Mouse (Mus musculus): ENCODE measurements around the gene Slc35f1. TPM values are rescaled to one million over a fixed set of nuclear protein-coding genes. Genes with fewer than 3 reads are reported as not detected.

The Slc35f1 gene
- polyA plus RNA-seq, 1 experiment from 2014 or later: 18.6 TPM

- Histone ChIP-seq H3K4me2 (ENCODE audit: low read length) (no peak overlapping the region), H3K27me3 (replicated peaks; ENCODE audit: control insufficient read depth, insufficient read depth, low read length) (no peaks in the 10 kb centered on the region), H3K36me3 (ENCODE audit: control insufficient read depth, insufficient read depth, low read length) (no peaks in the 10 kb centered on the region), H3K9ac (ENCODE audit: low read length) (no peak overlapping the region), H3K4me1 (ENCODE audit: control insufficient read depth, insufficient read depth, low read length) (no peaks in the 10 kb centered on the region), H3K27ac (ENCODE audit: low read depth, low read length) (no peak overlapping the region), H3K4me3 (ENCODE audit: low read depth, low read length) (no peak overlapping the region), H3K9me3 (replicated peaks; ENCODE audit: control insufficient read depth, low read length) (no peaks in the 10 kb centered on the region)
- DNase-seq (ENCODE audit: low spot score) (peak; percentile 49), ATAC-seq (no peak)
- 42% methylated on average over 2 of the region's 2 CpGs for WGBS
Observed at GRCm38 (mm10) chr10:52996886-52997285, 306.6 kb downstream of the Slc35f1 start.

DNA sequence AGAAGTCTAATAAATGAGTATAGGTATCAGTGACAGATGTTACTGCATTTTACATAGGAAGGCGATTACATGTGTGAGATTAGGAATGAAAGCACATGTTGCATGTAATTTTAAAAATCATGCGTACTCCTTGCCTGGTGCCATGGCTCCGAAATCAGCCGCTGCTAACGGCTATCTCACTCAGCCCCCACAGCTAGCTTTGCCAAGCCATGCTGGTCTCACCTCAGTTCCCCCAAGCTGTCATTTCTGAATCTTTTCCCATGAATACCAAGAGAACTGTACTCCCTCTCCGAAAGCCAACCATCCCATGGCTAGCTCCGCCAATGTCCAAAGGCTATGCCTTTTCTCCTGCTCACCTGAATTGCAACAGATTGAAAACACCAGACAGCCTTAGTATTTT, 310.8 kb downstream of the Slc35f1 start:
- Histone ChIP-seq H3K9me3 (replicated peaks; ENCODE audit: control insufficient read depth, low read length) (no peaks in the 10 kb centered on the region), H3K27me3 (replicated peaks; ENCODE audit: control insufficient read depth, insufficient read depth, low read length) (no peaks in the 10 kb centered on the region), H3K36me3 (ENCODE audit: control insufficient read depth, insufficient read depth, low read length) (no peaks in the 10 kb centered on the region), H3K4me3 (ENCODE audit: low read depth, low read length) (no peak overlapping the region), H3K27ac (ENCODE audit: low read depth, low read length) (no peak overlapping the region), H3K4me2 (ENCODE audit: low read length) (no peak overlapping the region), H3K4me1 (ENCODE audit: control insufficient read depth, insufficient read depth, low read length) (no peaks in the 10 kb centered on the region), H3K9ac (ENCODE audit: low read length) (no peak overlapping the region)
- no peak for DNase-seq (ENCODE audit: low spot score)
- WGBS: 95% methylated on average over 7 of the region's 7 CpGs
- no peak for ATAC-seq

GRCm38 (mm10) chr10:53006229-53007190, 316.2 kb downstream of the Slc35f1 start:
- peak; percentile 75 for DNase-seq (ENCODE audit: low spot score)
- WGBS: 85% methylated on average over 1 of the region's 1 CpGs

GRCm38 (mm10) chr10:53013878-53014277, 323.5 kb downstream of the Slc35f1 start:
- Histone ChIP-seq H3K9me3 (replicated peaks; ENCODE audit: control insufficient read depth, low read length) (no peaks in the 10 kb centered on the region), H3K4me2 (ENCODE audit: low read length) (no peak overlapping the region), H3K9ac (ENCODE audit: low read length) (no peak overlapping the region), H3K27me3 (replicated peaks; ENCODE audit: control insufficient read depth, insufficient read depth, low read length) (no peaks in the 10 kb centered on the region), H3K36me3 (ENCODE audit: control insufficient read depth, insufficient read depth, low read length) (no peaks in the 10 kb centered on the region), H3K4me3 (ENCODE audit: low read depth, low read length) (no peak overlapping the region), H3K27ac (ENCODE audit: low read depth, low read length) (no peak overlapping the region), H3K4me1 (ENCODE audit: control insufficient read depth, insufficient read depth, low read length) (no peaks in the 10 kb centered on the region)
- ATAC-seq (peak; percentile 81), DNase-seq (ENCODE audit: low spot score) (peak; percentile 61)
- 48% methylated on average over 5 of the region's 5 CpGs for WGBS

More at GRCm38 (mm10) chr10:53006229-53007190, 316.2 kb downstream of the Slc35f1 start:
- no peaks in the 10 kb centered on the region for H3K9me3 ChIP-seq (replicated peaks; ENCODE audit: control insufficient read depth, low read length)
- no peak overlapping the region for H3K4me3 ChIP-seq (ENCODE audit: low read depth, low read length)
- H3K4me2 ChIP-seq (ENCODE audit: low read length): no peak overlapping the region
- no peak overlapping the region for H3K9ac ChIP-seq (ENCODE audit: low read length)
- H3K4me1 ChIP-seq (ENCODE audit: control insufficient read depth, insufficient read depth, low read length): peaks cover 4% of the 10 kb centered on the region
- H3K27me3 ChIP-seq (replicated peaks; ENCODE audit: control insufficient read depth, insufficient read depth, low read length): no peaks in the 10 kb centered on the region
- peak overlapping the region; percentile 35; the same call in 1 of the 2 replicates for H3K27ac ChIP-seq (ENCODE audit: low read depth, low read length)
- ATAC-seq: peak; percentile 78; the same call in 1 of the 2 replicates
- no peaks in the 10 kb centered on the region for H3K36me3 ChIP-seq (ENCODE audit: control insufficient read depth, insufficient read depth, low read length)

- Histone ChIP-seq H3K27ac (ENCODE audit: low read depth, low read length) (no peak overlapping the region), H3K4me3 (ENCODE audit: low read depth, low read length) (no peak overlapping the region), H3K9me3 (replicated peaks; ENCODE audit: control insufficient read depth, low read length) (no peaks in the 10 kb centered on the region), H3K9ac (ENCODE audit: low read length) (no peak overlapping the region), H3K4me2 (ENCODE audit: low read length) (no peak overlapping the region), H3K27me3 (replicated peaks; ENCODE audit: control insufficient read depth, insufficient read depth, low read length) (no peaks in the 10 kb centered on the region), H3K4me1 (ENCODE audit: control insufficient read depth, insufficient read depth, low read length) (no peaks in the 10 kb centered on the region), H3K36me3 (ENCODE audit: control insufficient read depth, insufficient read depth, low read length) (no peaks in the 10 kb centered on the region)
- DNase-seq (ENCODE audit: low spot score) (peak; percentile 26), ATAC-seq (no peak)
- 13% methylated on average over 4 of the region's 4 CpGs for WGBS
Observed at GRCm38 (mm10) chr10:53028454-53028853, 338.1 kb downstream of the Slc35f1 start.

- Histone ChIP-seq H3K4me3 (ENCODE audit: low read depth, low read length) (no peak overlapping the region), H3K36me3 (ENCODE audit: control insufficient read depth, insufficient read depth, low read length) (no peaks in the 10 kb centered on the region)
- no peak for DNase-seq (ENCODE audit: low spot score)
Observed at GRCm38 (mm10) chr10:53035202-53035601, 344.9 kb downstream of the Slc35f1 start.

GRCm38 (mm10) chr10:53045931-53046330, 355.6 kb downstream of the Slc35f1 start:
- no peak overlapping the region for H3K27ac ChIP-seq (ENCODE audit: low read depth, low read length)
- no peaks in the 10 kb centered on the region for H3K9me3 ChIP-seq (replicated peaks; ENCODE audit: control insufficient read depth, low read length)
- no peak overlapping the region for H3K4me2 ChIP-seq (ENCODE audit: low read length)
- H3K27me3 ChIP-seq (replicated peaks; ENCODE audit: control insufficient read depth, insufficient read depth, low read length): no peaks in the 10 kb centered on the region
- DNase-seq (ENCODE audit: low spot score): no peak
- ATAC-seq: no peak
- H3K4me1 ChIP-seq (ENCODE audit: control insufficient read depth, insufficient read depth, low read length): no peaks in the 10 kb centered on the region
- H3K36me3 ChIP-seq (ENCODE audit: control insufficient read depth, insufficient read depth, low read length): 0 out of 2 replicates have a peak, but pooled peaks cover 3% of the 10 kb centered on the region
- H3K4me3 ChIP-seq (ENCODE audit: low read depth, low read length): no peak overlapping the region
- no peak overlapping the region for H3K9ac ChIP-seq (ENCODE audit: low read length)

More at GRCm38 (mm10) chr10:53035202-53035601, 344.9 kb downstream of the Slc35f1 start:
- ATAC-seq: no peak
- Histone ChIP-seq H3K4me2 (ENCODE audit: low read length) (no peak overlapping the region), H3K9me3 (replicated peaks; ENCODE audit: control insufficient read depth, low read length) (no peaks in the 10 kb centered on the region), H3K27me3 (replicated peaks; ENCODE audit: control insufficient read depth, insufficient read depth, low read length) (no peaks in the 10 kb centered on the region), H3K9ac (ENCODE audit: low read length) (no peak overlapping the region), H3K4me1 (ENCODE audit: control insufficient read depth, insufficient read depth, low read length) (no peaks in the 10 kb centered on the region), H3K27ac (ENCODE audit: low read depth, low read length) (no peak overlapping the region)
- WGBS: 63% methylated on average over 1 of the region's 1 CpGs

- ATAC-seq: no peak
- H3K27ac ChIP-seq (ENCODE audit: low read depth, low read length): no peak overlapping the region
Observed at GRCm38 (mm10) chr10:53052521-53052920, 362.2 kb downstream of the Slc35f1 start.

GRCm38 (mm10) chr10:53060745-53061144, 370.4 kb downstream of the Slc35f1 start:
- Histone ChIP-seq H3K9ac (ENCODE audit: low read length) (no peak overlapping the region), H3K4me2 (ENCODE audit: low read length) (no peak overlapping the region), H3K4me3 (ENCODE audit: low read depth, low read length) (no peak overlapping the region), H3K4me1 (ENCODE audit: control insufficient read depth, insufficient read depth, low read length) (no peaks in the 10 kb centered on the region), H3K27me3 (replicated peaks; ENCODE audit: control insufficient read depth, insufficient read depth, low read length) (no peaks in the 10 kb centered on the region), H3K27ac (ENCODE audit: low read depth, low read length) (no peak overlapping the region), H3K9me3 (replicated peaks; ENCODE audit: control insufficient read depth, low read length) (0 out of 2 replicates have a peak, but pooled peaks cover 3% of the 10 kb centered on the region), H3K36me3 (ENCODE audit: control insufficient read depth, insufficient read depth, low read length) (no peaks in the 10 kb centered on the region)
- DNase-seq (ENCODE audit: low spot score): no peak
- ATAC-seq: no peak
- 90% methylated on average over 2 of the region's 2 CpGs for WGBS

More at GRCm38 (mm10) chr10:53052521-53052920, 362.2 kb downstream of the Slc35f1 start:
- H3K9ac ChIP-seq (ENCODE audit: low read length): no peak overlapping the region
- no peak overlapping the region for H3K4me3 ChIP-seq (ENCODE audit: low read depth, low read length)
- DNase-seq (ENCODE audit: low spot score): no peak
- H3K36me3 ChIP-seq (ENCODE audit: control insufficient read depth, insufficient read depth, low read length): 0 out of 2 replicates have a peak, but pooled peaks cover 1% of the 10 kb centered on the region
- H3K4me1 ChIP-seq (ENCODE audit: control insufficient read depth, insufficient read depth, low read length): no peaks in the 10 kb centered on the region
- no peak overlapping the region for H3K4me2 ChIP-seq (ENCODE audit: low read length)
- H3K27me3 ChIP-seq (replicated peaks; ENCODE audit: control insufficient read depth, insufficient read depth, low read length): no peaks in the 10 kb centered on the region
- 0 out of 2 replicates have a peak, but pooled peaks cover 3% of the 10 kb centered on the region for H3K9me3 ChIP-seq (replicated peaks; ENCODE audit: control insufficient read depth, low read length)
